ENCODE assay signal across 8 mouse cellular contexts in the genomic region with DNA sequence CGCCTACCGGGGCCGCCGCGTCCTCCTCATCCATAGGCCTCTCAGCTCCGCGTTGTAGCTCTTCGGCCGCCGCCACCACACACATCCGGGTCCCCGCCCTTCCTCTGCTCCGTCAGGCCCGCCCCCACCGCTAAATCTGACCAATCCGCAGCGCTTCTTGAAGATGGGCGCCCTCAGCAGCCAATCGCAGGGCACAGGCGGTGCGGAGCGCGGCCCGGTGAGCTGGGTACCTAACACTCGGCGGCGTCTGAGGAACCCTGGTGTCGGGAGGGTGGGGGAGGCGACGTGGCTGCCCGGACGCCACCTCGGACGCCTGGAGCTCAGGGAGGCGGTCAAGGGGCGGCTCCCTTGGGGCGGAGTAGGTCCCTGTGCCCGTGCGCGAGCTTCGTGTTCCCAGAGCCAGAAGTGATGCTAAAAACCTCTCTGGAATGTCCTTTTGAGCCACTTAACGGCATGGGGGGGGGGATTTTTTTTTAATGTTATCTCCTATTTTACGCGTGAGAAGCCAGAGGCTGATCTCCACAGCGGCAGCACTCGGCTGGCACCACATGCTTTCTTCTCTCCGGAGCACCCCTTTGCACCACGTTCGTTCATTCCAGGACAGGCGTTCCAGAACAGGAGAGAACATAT. TPM values are rescaled to one million over a fixed set of nuclear protein-coding genes. Genes with fewer than 3 reads are reported as not detected.
DNase-seq lines count a peak whose midpoint lies in the region; ATAC-seq and TF ChIP-seq lines count a peak whose summit lies in the region.

A gene (minus strand): TSS at position 106 of the 630 bp plus-strand sequence.

- H3K36me3 ChIP-seq in embryonic facial prominence, embryonic 13.5 days, result peaks cover 22% of the 10 kb centered on the region
- no peaks in the 10 kb centered on the region for H3K36me3 ChIP-seq in kidney, adult 2 months (ENCODE audit: control insufficient read depth, insufficient read depth, low read length)
- H3K36me3 ChIP-seq in limb, embryonic 12.5 days, result peaks cover 24% of the 10 kb centered on the region
- H3K36me3 ChIP-seq in midbrain, embryonic 15.5 days (replicated peaks), result peaks cover 18% of the 10 kb centered on the region; the same call in 1 of the 2 replicates
- peaks cover 11% of the 10 kb centered on the region for H3K36me3 ChIP-seq in spleen, adult 2 months (ENCODE audit: control insufficient read depth, insufficient read depth, low read length)

- peak; percentile 99 for DNase-seq in 3134 (ENCODE audit: extremely low read depth, insufficient read length, low spot score)
- peak; percentile 96 to 98 for DNase-seq in adrenal gland, postnatal 36 days
- DNase-seq in heart, adult 18-20 months, result peak; percentile 98 to 99
- peak; percentile 99 for DNase-seq in kidney, adult 2 months
- peak; percentile 92 to 94 for DNase-seq in spleen, adult 2 months (ENCODE audit: low read depth in 1 of 2, low spot score in 2 of 2)

- ATAC-seq in embryonic facial prominence, embryonic 13.5 days (ENCODE audit: insufficient number of reproducible peaks, insufficient read depth, low FRiP score, low TSS enrichment, low read depth), result peak; percentile 99
- ATAC-seq in limb, embryonic 12.5 days (ENCODE audit: insufficient number of reproducible peaks, insufficient read depth, low FRiP score, low TSS enrichment, low read depth), result peak; percentile 98
- ATAC-seq in midbrain, embryonic 15.5 days (replicated peaks), result peak; percentile 100

- H3K9ac ChIP-seq in embryonic facial prominence, embryonic 13.5 days, result peak within 1 kb of the TSS; percentile 83
- H3K9ac ChIP-seq in limb, embryonic 12.5 days (replicated peaks), result peak within 1 kb of the TSS; percentile 79
- peak within 1 kb of the TSS; percentile 95 for H3K9ac ChIP-seq in midbrain, embryonic 15.5 days

- peak within 1 kb of the TSS; percentile 72 for H3K27ac ChIP-seq in embryonic facial prominence, embryonic 13.5 days
- no peak within 1 kb of the TSS for H3K27ac ChIP-seq in kidney, adult 2 months (ENCODE audit: insufficient read depth, low read depth, low read length)
- H3K27ac ChIP-seq in limb, embryonic 12.5 days, result peak within 1 kb of the TSS; percentile 77
- H3K27ac ChIP-seq in midbrain, embryonic 15.5 days, result peak within 1 kb of the TSS; percentile 82
- peak within 1 kb of the TSS; percentile 75 for H3K27ac ChIP-seq in spleen, adult 2 months (ENCODE audit: insufficient read depth, low read length)

- peaks cover 14% of the 10 kb centered on the region for H3K4me1 ChIP-seq in embryonic facial prominence, embryonic 13.5 days
- 0 out of 2 replicates have a peak, but pooled peaks cover 3% of the 10 kb centered on the region for H3K4me1 ChIP-seq in kidney, adult 2 months (ENCODE audit: control insufficient read depth, insufficient read depth, low read length)
- peaks cover 11% of the 10 kb centered on the region for H3K4me1 ChIP-seq in limb, embryonic 12.5 days (replicated peaks)
- H3K4me1 ChIP-seq in midbrain, embryonic 15.5 days, result peaks cover 23% of the 10 kb centered on the region
- H3K4me1 ChIP-seq in spleen, adult 2 months (ENCODE audit: control insufficient read depth, insufficient read depth, insufficient read length), result peaks cover 2% of the 10 kb centered on the region; the same call in 1 of the 2 replicates

- H3K4me2 ChIP-seq in embryonic facial prominence, embryonic 13.5 days, result peak within 1 kb of the TSS; percentile 83
- peak within 1 kb of the TSS; percentile 78 for H3K4me2 ChIP-seq in limb, embryonic 12.5 days
- H3K4me2 ChIP-seq in midbrain, embryonic 15.5 days, result peak within 1 kb of the TSS; percentile 81

- no peaks in the 10 kb centered on the region for H3K9me3 ChIP-seq in embryonic facial prominence, embryonic 13.5 days
- H3K9me3 ChIP-seq in limb, embryonic 12.5 days, result no peaks in the 10 kb centered on the region
- H3K9me3 ChIP-seq in midbrain, embryonic 15.5 days, result no peaks in the 10 kb centered on the region

- no peaks in the 10 kb centered on the region for H3K27me3 ChIP-seq in embryonic facial prominence, embryonic 13.5 days
- no peaks in the 10 kb centered on the region for H3K27me3 ChIP-seq in kidney, adult 2 months (replicated peaks; ENCODE audit: control insufficient read depth, insufficient read depth, low read length)
- no peaks in the 10 kb centered on the region for H3K27me3 ChIP-seq in limb, embryonic 12.5 days
- H3K27me3 ChIP-seq in midbrain, embryonic 15.5 days (replicated peaks), result no peaks in the 10 kb centered on the region
- H3K27me3 ChIP-seq in spleen, adult 2 months (ENCODE audit: control insufficient read depth, insufficient read depth, low read length), result no peaks in the 10 kb centered on the region

- no peak for TF ChIP-seq CTCF in kidney, adult 2 months (conservative IDR thresholded peaks at IDR 0.05; ENCODE audit: insufficient read depth, insufficient read length, low read depth, low read length)
- no peak for TF ChIP-seq CTCF in spleen, adult 2 months (IDR thresholded peaks at IDR 0.05; ENCODE audit: extremely low read depth, insufficient read depth, insufficient read length, insufficient replicate concordance)

- H3K4me3 ChIP-seq in embryonic facial prominence, embryonic 13.5 days, result peak within 1 kb of the TSS; percentile 83
- H3K4me3 ChIP-seq in kidney, adult 2 months (ENCODE audit: insufficient read depth, low read depth, low read length), result peak within 1 kb of the TSS; percentile 69
- H3K4me3 ChIP-seq in limb, embryonic 12.5 days (replicated peaks), result peak within 1 kb of the TSS; percentile 82
- H3K4me3 ChIP-seq in midbrain, embryonic 15.5 days, result peak within 1 kb of the TSS; percentile 96
- H3K4me3 ChIP-seq in spleen, adult 2 months (ENCODE audit: extremely low read depth, insufficient read depth, insufficient read length), result peak within 1 kb of the TSS; percentile 85

- no peak for TF ChIP-seq POLR2A in kidney, adult 2 months (IDR thresholded peaks at IDR 0.05; ENCODE audit: low read depth, low read length)
- no peak for TF ChIP-seq POLR2A in spleen, adult 2 months (IDR thresholded peaks at IDR 0.05; ENCODE audit: low read depth, low read length)

- WGBS in embryonic facial prominence, embryonic 13.5 days, result under 1% methylated on average over 50 of the region's 50 CpGs
- WGBS in kidney, adult 2 months, result under 1% methylated on average over 50 of the region's 50 CpGs
- under 1% methylated on average over 50 of the region's 50 CpGs for WGBS in limb, embryonic 12.5 days
- WGBS in midbrain, embryonic 15.5 days, result under 1% methylated on average over 46 of the region's 50 CpGs
- WGBS in spleen, adult 2 months, result 1% methylated on average over 48 of the region's 50 CpGs

RNA-seq across cellular contexts. Expression of the gene that starts here (rescaled TPM):
- 10 to 100 TPM; 34.4 to 42.4 TPM for total RNA-seq in adrenal gland, postnatal 36 days (2021)
- polyA plus RNA-seq in embryonic facial prominence, embryonic 13.5 days (2015; fragmentation: Nextera tagmentation; extraction: Ambion mirVana), result 20.4 and 21.6 TPM in 2 replicates
- total RNA-seq in heart, adult 18-20 months (2021), result 10 to 100 TPM; 14.4 to 15.3 TPM
- polyA plus RNA-seq in kidney, adult 2 months (2012; rRNA removed), result 29.7 and 30.1 TPM in 2 replicates
- polyA plus RNA-seq in limb, embryonic 12.5 days (2016; fragmentation: Nextera tagmentation; extraction: Ambion mirVana), result 12.9 and 16.8 TPM in 2 replicates
- polyA plus RNA-seq in midbrain, embryonic 15.5 days (2015; fragmentation: Nextera tagmentation; extraction: Ambion mirVana), result 78.7 and 80.2 TPM in 2 replicates
- 26.0 and 28.8 TPM in 2 replicates for polyA plus RNA-seq in spleen, adult 2 months (2012; rRNA removed)
